Mouse (Mus musculus): ENCODE measurements around the gene Plekhn1. TPM values are rescaled to one million over a fixed set of nuclear protein-coding genes. Genes with fewer than 3 reads are reported as not detected.

The Plekhn1 gene
- total RNA-seq (2021), result 15.7 TPM in 2 replicates
- long read RNA-seq, experiment 1, transcript Plekhn1-201 (12 exons, 3,014 nt), result major isoform, 24 of 46 reads
- long read RNA-seq, experiment 1, partial matches to known transcripts, result 5 of 46 reads
- long read RNA-seq, experiment 1, other reads (novel, unspliced or antisense), result 17 of 46 reads
- long read RNA-seq, experiment 2, transcript Plekhn1-201 (12 exons, 3,014 nt), result major isoform, 23 of 41 reads
- long read RNA-seq, experiment 2, partial matches to known transcripts, result 0 of 41 reads
- long read RNA-seq, experiment 2, other reads (novel, unspliced or antisense), result 18 of 41 reads

DNA sequence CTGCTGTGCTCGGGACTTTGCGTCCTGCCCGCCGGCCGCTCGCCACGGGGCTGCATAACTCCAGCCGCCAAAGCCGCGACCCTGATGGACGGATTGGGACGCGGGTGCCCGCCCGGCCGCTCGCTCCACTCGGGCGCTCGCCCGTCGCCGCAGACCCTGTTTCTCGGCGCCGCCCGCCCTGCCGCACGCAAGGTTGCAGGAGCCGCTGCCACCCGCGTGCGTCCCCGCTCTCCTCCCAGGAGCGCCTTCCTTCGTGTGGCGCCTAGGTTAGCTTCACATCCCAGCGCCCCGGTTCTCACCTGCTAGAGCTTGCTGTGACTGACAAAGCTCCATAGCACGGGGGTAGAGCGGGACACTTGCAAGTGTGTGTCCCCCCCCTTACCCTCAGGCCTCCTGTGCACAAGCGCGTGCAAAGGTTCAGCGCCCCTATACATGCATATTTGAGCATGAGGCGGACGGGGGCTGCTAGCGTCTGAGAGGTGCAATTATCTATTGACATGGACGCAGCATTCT is at the start of gene Plekhn1:
Plekhn1 (minus strand) TSS at position 157 of the 513 bp plus-strand sequence.
- DNase-seq, result peak; percentile 90

- DNase-seq, result no peak
Observed at GRCm38 (mm10) chr4:156255078-156255839, 20.6 kb upstream of the Plekhn1 start, which contains the start of gene Samd11. Gene Samd11, minus strand, starts transcription at chr4:156255657.

- peak; percentile 39 for DNase-seq
Observed at GRCm38 (mm10) chr4:156254361-156255077, 19.9 kb upstream of the Plekhn1 start.

DNA sequence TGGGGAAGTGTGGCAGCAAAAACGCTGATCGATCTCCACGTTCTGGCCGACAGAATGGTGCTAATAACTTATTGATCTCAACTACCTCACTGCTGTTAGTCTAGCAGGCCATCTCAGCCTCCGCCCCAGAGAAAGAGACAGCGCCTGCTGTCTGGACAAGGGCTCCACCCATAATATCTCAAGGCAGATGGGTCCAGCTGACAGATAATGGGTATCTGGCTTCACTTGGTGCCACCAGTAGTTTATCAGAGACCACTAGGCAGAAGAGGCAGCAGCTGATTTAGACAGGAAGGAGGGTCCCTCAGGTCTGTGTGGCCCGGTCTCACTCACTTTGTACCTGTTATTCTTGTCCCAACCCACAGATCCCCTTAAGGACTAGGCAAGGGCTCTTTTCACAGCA is 18.4 kb upstream of the Plekhn1 start:
- no peak for DNase-seq

DNA sequence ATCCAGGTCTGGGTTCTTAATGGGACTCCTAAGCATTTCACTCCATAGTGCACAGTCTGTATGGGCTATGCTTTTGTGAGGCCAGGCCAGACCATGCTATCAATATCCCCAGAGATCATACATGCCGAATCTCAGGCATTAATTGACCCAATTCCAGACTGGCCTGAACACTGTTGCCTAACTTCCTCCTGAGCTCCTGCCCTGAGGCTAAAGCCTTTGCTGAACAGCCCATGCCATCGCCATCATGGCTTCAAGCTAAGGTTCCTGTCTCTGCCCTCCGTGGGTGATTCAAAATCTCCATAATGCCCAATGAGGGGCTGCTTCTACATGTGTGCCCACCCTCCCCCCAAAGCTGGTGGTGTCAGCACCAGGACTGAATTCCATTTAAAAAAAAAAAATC is 18.0 kb upstream of the Plekhn1 start:
- DNase-seq, result no peak

DNA sequence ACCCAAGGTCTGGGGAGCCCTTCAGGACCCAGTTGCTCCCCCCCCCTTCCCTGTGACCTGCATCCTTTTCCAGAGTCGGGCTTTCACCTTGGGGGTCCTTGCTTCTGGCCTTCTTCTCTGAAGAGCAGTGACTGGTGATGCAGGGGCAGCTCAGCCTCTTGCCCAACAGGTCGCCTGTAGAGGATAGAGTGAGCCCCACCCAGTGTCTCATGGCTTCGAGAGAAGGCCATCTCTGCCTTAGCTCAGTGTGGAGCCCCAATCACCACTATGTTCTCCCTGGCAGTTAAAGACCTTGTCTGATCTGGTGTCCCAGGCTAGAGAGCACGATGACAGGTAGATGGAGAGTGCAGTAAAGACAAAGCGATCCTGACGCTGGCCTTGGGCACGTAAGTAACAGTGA is 17.5 kb upstream of the Plekhn1 start:
- no peak for DNase-seq

DNA sequence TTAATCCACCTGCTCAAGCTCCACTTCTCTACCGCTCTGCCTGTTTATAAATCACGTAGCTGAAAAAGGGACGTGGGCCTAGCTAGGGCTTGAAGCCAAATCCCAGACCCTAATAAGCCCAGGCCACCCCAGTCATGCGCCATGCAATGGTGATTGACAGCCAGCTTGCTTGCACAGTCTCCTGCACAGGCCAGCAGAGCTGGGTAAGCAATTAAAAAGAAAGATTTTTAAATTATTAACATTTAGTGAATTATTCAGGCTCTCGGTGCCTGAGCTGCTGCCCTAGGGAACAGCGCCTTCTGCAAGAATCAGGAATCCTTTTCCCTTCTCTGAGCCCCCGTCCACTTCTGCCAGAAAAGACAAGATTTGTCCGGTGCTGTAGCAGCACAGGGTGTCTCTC is 16.4 kb upstream of the Plekhn1 start:
- no peak for DNase-seq

- no peak for DNase-seq
Observed at GRCm38 (mm10) chr4:156249567-156249966, 14.9 kb upstream of the Plekhn1 start.

DNA sequence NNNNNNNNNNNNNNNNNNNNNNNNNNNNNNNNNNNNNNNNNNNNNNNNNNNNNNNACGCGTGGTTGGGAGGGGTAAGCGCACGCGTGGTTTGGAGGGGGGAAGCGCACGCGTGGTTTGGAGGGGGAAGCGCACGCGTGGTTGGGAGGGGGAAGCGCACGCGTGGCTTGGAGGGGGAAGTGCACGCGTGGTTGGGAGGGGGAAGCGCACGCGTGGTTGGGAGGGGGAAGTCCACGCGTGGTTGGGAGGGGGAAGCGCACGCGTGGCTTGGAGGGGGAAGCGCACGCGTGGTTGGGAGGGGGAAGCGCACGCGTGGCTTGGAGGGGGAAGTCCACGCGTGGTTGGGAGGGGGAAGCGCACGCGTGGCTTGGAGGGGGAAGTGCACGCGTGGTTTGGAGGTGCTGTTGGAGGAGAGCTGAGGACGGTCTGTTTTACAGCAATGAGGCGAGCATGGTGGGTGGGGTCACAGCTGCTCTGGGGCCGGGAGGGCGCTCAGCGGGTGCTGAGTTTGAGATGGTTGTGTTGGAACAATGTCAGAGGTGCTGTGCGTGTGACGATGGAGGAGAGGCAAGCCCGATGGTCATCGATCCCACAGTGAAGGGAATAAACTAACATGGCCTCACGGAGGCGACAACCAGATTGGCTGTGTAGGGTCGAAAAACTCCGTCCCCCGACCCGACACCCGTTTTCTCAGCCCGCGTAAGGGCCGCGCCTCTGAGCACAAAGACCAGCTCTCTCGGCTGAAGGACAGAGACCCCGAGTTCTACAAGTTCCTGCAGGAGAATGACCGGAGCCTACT is 2.2 kb upstream of the Plekhn1 start:
- peak; percentile 45 for DNase-seq

DNA sequence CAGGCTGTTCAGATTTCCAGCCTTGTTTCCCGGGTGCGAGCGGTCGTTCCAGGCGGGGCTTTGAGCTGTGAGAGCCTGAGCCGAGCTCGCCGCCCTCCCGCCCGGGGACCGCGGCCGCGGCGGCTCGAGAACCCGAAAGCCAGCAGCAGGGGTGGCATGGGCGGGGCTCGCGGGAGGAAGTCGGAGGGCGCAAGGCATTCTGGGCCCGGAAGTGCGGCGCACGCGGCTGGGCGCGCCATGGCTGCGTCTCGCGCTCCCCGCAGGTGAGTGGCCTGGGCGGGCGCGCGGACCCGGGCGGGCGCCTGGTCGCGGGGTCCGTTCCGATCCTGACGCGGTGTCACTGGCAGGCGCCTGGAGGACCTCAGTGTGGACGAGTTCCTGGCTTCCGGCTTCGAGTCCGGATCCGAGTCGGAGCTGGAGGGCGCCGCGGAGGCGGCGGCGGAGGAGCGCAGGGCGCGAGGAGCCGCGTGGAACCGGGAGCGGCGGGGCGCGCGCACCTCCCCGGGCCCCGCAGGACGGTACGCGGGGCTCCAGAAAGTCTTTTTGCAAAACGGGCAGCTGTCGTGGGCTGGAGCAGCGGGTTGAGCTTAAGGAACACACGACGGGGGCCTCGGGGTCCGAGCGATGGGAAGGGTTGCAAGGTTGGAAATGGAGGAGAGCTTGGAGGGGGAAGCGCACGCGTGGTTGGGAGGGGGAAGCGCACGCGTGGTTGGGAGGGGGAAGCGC is 1.3 kb upstream of the Plekhn1 start, which contains the start of gene Noc2l:
Noc2l (plus strand) TSS at position 203 of the 726 bp plus-strand sequence.
- DNase-seq, result peak; percentile 96

DNA sequence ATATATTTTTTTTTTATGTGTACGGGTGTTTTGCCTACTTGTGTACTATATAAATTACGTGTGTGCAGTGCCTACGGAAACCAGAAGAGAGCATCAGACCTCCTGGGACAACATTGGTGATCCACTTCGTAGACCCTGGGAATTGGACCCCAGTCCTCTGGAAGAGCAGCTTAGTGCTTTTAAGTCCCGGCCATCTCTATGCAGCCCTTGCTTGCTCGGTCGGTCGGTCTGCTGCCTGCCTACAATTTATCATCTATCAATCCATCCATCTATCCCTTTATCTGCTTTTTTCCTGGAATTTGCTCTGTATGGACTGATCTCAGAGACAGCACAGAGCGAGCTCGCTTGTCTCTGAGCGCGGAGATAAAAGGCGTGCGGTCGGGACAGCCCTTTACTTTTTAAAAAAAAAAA is 708 bp upstream of the Plekhn1 start:
- no peak for DNase-seq

DNA sequence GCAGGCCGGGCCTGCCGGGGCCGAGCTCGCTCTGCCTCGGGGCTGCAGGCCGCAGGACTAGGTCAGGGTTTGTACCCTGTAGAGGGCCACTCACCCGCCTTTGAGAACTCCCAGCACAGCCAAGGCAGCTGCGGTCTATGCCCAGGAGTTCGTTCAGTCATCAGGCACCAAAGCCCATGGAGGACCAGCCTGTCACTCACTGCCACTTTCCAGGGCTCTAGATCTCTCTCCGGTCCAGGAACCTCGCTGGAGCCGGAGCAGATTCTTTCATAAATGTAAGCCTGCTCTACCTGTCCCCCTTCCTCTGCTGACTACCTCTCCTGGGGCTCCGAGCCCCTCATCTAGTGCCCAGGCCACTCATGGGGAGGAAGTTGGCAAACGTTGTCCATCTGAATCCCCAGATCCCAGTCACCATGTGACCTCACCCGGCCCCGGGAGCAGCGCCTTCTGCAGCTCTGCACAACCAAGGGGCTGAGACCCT is 596 bp downstream of the Plekhn1 start:
- DNase-seq, result peak; percentile 47

- peak; percentile 52 for DNase-seq
Observed at GRCm38 (mm10) chr4:156228393-156229024, 6.1 kb downstream of the Plekhn1 start.

- DNase-seq, result peak; percentile 62
Observed at GRCm38 (mm10) chr4:156227752-156228392, 6.8 kb downstream of the Plekhn1 start.

DNA sequence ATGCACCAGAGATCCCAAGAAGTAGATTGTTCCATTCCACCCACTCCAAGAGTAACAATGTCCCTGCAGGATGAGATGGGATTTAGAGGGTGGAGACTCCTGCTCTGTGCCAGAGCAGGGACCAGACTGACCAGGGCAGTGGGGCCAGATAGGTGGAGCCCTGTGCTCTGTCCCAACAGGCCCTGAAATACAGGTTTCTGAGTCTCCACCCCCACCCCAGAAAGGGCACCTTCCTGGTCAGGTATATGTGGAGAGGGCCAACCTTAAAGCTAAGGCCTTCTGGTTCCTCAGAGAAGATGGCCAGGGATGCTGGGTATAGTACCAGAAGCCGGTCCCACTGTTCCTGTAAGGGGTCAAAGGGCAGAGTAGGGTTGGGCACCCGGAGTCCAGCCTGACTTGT is 10.4 kb downstream of the Plekhn1 start:
- DNase-seq, result no peak

DNA sequence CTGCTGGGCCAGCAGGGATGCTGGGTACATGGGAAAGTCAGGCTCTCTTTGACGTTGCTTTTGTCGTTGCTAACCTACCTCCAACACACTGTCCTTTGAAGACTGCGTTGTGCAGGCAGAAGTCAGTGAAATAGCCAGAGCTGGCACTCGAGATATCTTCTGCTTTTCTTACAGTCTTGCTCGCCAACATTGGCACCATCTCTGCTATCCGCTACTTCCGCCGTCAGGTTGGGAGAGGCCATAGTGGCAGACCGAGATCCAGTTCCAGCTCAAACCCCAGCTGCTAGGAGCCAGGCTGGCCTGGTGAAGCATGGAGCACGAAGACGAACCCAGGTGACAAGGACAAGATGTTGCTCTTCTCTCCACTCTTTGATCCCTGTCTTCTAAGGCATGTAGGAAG is 14.7 kb downstream of the Plekhn1 start:
- DNase-seq, result no peak

DNA sequence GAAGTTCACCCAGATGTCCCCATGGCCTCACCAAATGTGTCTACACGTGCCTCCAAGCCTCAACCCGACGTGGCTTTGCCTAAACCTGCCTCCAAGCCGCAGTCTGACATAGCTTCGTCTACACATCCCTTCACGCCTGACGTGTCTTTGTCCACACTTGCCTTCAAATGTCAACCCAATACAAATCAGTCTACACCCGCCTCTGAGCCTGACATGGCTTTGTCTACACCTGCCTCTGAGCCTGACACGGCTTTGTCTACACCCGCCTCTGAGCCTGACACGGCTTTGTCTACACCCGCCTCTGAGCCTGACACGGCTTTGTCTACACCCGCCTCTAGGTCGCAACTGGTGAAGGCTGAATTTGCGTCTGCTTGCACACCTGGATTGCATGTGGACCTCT is 16.8 kb downstream of the Plekhn1 start:
- DNase-seq, result no peak

DNA sequence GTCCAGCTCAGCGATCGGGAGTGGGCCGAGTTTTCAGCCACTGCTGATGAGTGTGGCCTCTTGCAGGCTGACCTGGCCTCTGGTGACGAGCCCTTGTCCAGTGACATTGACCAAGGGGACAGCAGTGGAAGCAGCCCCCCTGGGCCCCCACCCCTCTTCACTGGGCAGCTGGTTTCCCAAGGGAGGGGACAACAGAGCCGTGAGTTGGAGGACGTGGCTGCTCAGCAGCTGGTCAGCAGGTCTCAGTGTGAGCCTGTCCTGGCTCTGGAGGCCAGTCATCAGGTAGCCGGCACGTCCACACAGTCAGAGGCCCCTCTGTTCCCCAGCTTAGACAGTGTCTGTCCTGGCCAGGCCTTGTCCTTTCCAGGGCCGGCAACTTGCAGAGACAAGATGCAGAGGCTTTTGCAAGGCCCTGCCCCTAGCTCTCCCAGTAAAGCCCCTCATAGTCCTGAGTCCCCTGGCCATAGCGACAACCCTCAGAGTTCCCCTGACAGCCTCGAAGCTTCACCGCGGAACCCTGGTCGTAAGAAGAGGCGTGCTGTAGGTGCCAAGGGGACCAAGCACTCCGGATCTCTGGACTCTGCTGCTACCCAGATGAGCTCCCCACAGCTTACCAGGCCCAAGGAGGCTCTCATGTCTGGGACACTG is 17.5 kb downstream of the Plekhn1 start:
- DNase-seq, result no peak

DNA sequence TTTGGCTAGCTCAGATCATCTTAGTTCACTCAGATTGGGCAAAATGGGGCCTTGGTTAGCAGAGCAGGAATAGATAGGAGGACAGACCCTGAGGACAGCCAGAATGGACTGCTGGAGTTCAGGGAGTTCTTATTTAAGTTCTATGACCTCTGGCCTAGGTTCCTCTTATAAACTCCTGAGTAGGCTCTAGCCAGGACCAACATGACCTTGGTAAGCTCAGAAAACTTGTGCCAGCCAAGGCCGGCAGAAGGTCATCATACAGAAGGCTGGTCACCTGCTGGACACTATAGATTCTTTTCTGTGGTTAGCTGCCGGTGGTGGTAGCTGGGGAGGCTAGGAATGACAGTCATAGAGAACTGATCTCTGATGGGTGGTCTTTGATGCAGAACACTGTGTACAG is 18.5 kb downstream of the Plekhn1 start:
- peak; percentile 28 for DNase-seq

All from adrenal gland, postnatal 14 days (tissue).